Mouse (Mus musculus) small intestine, adult 2 months (tissue): ENCODE results near the gene Sec14l2. TPM values are rescaled to one million over a fixed set of nuclear protein-coding genes. Genes with fewer than 3 reads are reported as not detected.
A peak's percentile ranks its signal among the peaks of the same experiment; 100 is the strongest.

Experiments
- H3K27ac ChIP-seq: fragments of 200-500 bp; 2 replicates; pipeline ENCODE4 v1.5.1; 2012; ENCODE audit warnings: low read depth, low read length, control low read depth, inconsistent platforms; ENCODE audit not compliant: insufficient read depth
- H3K27me3 ChIP-seq: fragments of 200-500 bp; 2 replicates; pipeline ENCODE4 v1.6.1; 2012; ENCODE audit warnings: mild to moderate bottlenecking, moderate library complexity, low read length, inconsistent platforms; ENCODE audit not compliant: control insufficient read depth, insufficient read depth
- H3K36me3 ChIP-seq: fragments of 200-500 bp; 2 replicates; pipeline ENCODE4 v1.6.1; 2012; ENCODE audit warnings: mild to moderate bottlenecking, low read length, control low read depth, inconsistent platforms; ENCODE audit not compliant: control insufficient read depth, insufficient read depth
- H3K4me1 ChIP-seq: fragments of 200-500 bp; 2 replicates; pipeline ENCODE4 v1.6.1; 2012; ENCODE audit warnings: low read length, inconsistent platforms, mixed read lengths; ENCODE audit not compliant: control insufficient read depth, insufficient read depth, insufficient read length
- H3K4me3 ChIP-seq: fragments of 200-500 bp; 2 replicates; pipeline ENCODE4 v1.5.1; 2012; ENCODE audit warnings: low read depth, mild to moderate bottlenecking, control low read depth, inconsistent platforms, low read length, moderate library complexity
- CTCF ChIP-seq: fragments of 200-500 bp; IDR thresholded peaks from 2 replicates; pipeline ENCODE4 v1.5.1; 2012; ENCODE audit warnings: low read depth, mild to moderate bottlenecking, control low read depth, inconsistent platforms, low read length, moderate library complexity, mixed read lengths; ENCODE audit not compliant: insufficient replicate concordance, insufficient read length; ENCODE audit errors: extremely low read depth
- POLR2A ChIP-seq: fragments of 200-500 bp; IDR thresholded peaks from 2 replicates; pipeline ENCODE4 v1.6.1; 2012; ENCODE audit warnings: low read depth, mild to moderate bottlenecking, control low read depth, inconsistent platforms, low read length, moderate library complexity
- WGBS: fragments of 180-500 bp; shearing (Covaris S2); methylation state at CpG from one replicate; pipeline ENCODE4 v1.1.7; 2018; 5-methylcytosine and 5-hydroxymethylcytosine counted together
- polyA plus RNA-seq: library from polyadenylated mRNA; depleted of rRNA; stranded (reverse); fragments of >200 nt; gene quantifications from 2 replicates; pipeline ENCODE4 v1.2.3, GENCODE M21; 2012; rRNA removed

The Sec14l2 gene
- 23.7 and 84.2 TPM in 2 replicates for polyA plus RNA-seq

- Histone ChIP-seq H3K4me1 (peaks cover 8% of the 10 kb centered on the region; the same call in 1 of the 2 replicates), H3K27me3 (no peaks in the 10 kb centered on the region), H3K27ac (no peak within 1 kb of the TSS), H3K4me3 (no peak within 1 kb of the TSS), H3K36me3 (no peaks in the 10 kb centered on the region)
- no peak for TF ChIP-seq CTCF
- WGBS: 71% methylated on average over 10 of the region's 10 CpGs
These were observed at the start of gene Sec14l2 for GRCm38 (mm10) chr11:4122742-4123579. Gene Sec14l2 (minus strand): TSS chr11:4123415.

DNA sequence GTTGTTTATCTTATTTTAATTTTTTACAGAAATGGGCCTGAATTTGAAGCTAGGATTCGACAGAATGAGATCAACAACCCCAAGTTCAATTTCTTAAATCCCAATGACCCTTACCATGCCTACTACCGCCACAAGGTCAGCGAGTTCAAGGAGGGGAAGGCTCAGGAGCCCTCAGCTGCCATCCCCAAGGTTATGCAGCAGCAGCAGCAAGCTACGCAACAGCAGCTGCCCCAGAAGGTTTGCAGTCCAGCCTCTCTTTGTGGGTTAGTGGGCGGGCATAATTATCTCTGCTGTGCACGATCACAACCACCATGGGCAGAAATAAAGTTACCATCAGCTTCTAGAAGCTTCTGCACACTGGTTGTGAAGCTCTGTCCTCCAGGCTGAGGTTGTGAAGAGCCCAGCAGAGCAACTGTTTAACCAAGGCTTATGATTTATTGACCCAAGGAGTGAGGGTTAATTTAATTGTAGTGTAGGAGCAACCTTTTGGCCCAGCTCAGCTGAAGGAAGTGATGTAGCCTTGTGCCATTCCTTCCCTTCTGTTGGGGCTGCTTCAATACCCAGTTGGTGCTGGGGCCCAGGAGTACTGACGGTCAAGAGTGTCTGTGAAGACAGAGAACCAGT is 43.4 kb upstream of the Sec14l2 start:
- no peak overlapping the region for H3K4me3 ChIP-seq
- TF ChIP-seq CTCF: no peak
- TF ChIP-seq POLR2A: no peak
- H3K36me3 ChIP-seq: peaks cover 71% of the 10 kb centered on the region
- WGBS: 75% methylated on average over 7 of the region's 7 CpGs
- H3K27ac ChIP-seq: no peak overlapping the region
- H3K4me1 ChIP-seq: 0 out of 2 replicates have a peak, but pooled peaks cover 2% of the 10 kb centered on the region
- no peaks in the 10 kb centered on the region for H3K27me3 ChIP-seq

GRCm38 (mm10) chr11:4164701-4165100 is 41.5 kb upstream of the Sec14l2 start:
- no peak for TF ChIP-seq CTCF
- no peak for TF ChIP-seq POLR2A
- Histone ChIP-seq H3K27me3 (no peaks in the 10 kb centered on the region), H3K27ac (no peak overlapping the region), H3K4me3 (no peak overlapping the region), H3K36me3 (peaks cover 57% of the 10 kb centered on the region), H3K4me1 (peaks cover 4% of the 10 kb centered on the region; the same call in 1 of the 2 replicates)
- WGBS: 82% methylated on average over 2 of the region's 2 CpGs

DNA sequence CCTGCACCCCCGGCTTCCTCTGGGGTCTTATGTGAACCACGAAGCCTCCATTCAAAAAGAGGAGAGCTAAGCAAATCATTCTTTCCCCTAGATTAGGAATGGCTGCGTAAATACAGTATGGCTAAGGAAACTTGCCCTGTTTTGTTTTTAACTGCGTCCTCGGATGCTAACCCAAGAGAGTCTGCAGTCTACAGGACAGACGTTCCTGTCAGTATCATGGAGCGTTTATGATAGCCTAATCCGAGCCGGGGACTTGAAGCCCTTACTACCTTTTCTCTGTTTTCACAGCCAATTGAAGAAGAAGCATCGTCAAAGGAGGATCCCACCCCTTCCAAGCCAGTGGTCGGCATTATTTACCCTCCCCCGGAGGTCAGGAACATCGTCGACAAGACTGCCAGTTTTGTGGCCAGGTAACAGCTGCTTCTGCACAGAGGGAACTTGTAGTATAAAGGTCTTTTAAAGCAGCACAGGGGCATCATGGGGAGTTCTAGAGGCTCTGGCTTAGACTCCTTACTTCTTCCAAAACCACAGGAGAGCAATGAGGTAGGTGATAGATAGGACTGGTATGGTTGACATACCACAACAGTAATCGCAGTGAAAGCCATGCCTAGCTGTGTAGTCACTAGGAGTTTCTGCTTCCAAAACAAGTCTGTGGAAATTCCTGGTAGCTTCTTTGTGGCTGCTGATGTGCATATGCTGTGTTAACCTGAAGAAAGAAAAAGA is 37.7 kb upstream of the Sec14l2 start:
- no peaks in the 10 kb centered on the region for H3K27me3 ChIP-seq
- WGBS: 3% methylated on average over 15 of the region's 15 CpGs
- H3K4me3 ChIP-seq: peak overlapping the region; percentile 87
- H3K27ac ChIP-seq: peak overlapping the region; percentile 75
- peaks cover 25% of the 10 kb centered on the region for H3K36me3 ChIP-seq
- no peak for TF ChIP-seq CTCF
- TF ChIP-seq POLR2A: no peak
- H3K4me1 ChIP-seq: peaks cover 4% of the 10 kb centered on the region; the same call in 1 of the 2 replicates

GRCm38 (mm10) chr11:4159808-4160708 is 36.8 kb upstream of the Sec14l2 start, which contains the start of the genes Ccdc157 and Sf3a1:
Gene Ccdc157 (minus strand): TSS chr11:4160293.
Gene Sf3a1 (plus strand): TSS chr11:4160350.
- Histone ChIP-seq H3K27me3 (no peaks in the 10 kb centered on the region), H3K4me1 (peaks cover 4% of the 10 kb centered on the region; the same call in 1 of the 2 replicates), H3K36me3 (peaks cover 20% of the 10 kb centered on the region), H3K4me3 (peak within 1 kb of the TSS; percentile 87), H3K27ac (peak within 1 kb of the TSS; percentile 75)
- TF ChIP-seq CTCF (no peak), POLR2A (peak; percentile 27; the same call in 1 of the 2 replicates)
- 3% methylated on average over 54 of the region's 54 CpGs for WGBS

DNA sequence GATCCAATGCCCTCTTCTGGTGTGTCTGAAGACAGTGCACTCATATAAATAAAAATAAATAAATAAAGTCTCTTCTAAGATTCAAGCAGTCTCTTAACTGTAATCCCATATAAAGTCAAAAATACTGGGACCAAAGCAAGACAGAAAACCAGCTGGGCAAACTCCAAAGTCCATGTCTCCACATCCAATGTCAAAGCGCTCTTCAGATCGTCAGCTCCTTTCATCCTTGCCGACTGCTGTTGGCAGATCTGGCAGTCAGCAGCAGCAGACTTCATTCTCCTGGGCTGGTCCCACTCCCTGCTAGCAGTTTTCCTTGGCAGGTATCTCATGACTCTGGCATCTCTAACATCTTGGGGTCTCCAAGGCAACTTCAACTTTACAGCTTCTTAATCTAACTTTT is 35.5 kb upstream of the Sec14l2 start:
- peaks cover 10% of the 10 kb centered on the region for H3K36me3 ChIP-seq
- 51% methylated on average over 3 of the region's 3 CpGs for WGBS
- peaks cover 4% of the 10 kb centered on the region; the same call in 1 of the 2 replicates for H3K4me1 ChIP-seq
- no peak overlapping the region for H3K27ac ChIP-seq
- H3K27me3 ChIP-seq: no peaks in the 10 kb centered on the region
- no peak for TF ChIP-seq POLR2A
- no peak for TF ChIP-seq CTCF
- H3K4me3 ChIP-seq: no peak overlapping the region

DNA sequence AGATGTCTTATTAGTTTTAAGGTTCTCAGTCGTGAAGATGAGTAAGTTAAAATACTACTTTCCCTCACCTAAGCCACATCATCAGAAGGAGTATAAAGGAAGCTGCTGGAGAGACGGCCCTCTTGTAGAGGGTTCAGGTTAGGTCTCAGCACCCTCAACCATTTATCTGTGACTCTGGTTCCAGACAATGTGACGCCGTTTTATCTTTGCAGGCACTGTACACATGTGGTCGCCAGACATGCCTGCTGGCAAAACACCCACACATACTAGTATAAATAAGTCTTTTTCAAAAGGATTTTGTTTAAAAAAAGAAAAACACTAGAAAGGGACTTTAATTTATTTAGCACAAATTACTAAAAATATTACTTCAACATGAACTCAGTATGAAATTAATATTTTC is 32.4 kb upstream of the Sec14l2 start:
- no peaks in the 10 kb centered on the region for H3K4me1 ChIP-seq
- no peak overlapping the region for H3K4me3 ChIP-seq
- H3K27me3 ChIP-seq: no peaks in the 10 kb centered on the region
- H3K27ac ChIP-seq: no peak overlapping the region
- WGBS: 80% methylated on average over 5 of the region's 5 CpGs
- no peaks in the 10 kb centered on the region for H3K36me3 ChIP-seq
- no peak for TF ChIP-seq CTCF
- no peak for TF ChIP-seq POLR2A
